Mouse (Mus musculus) limb, embryonic 15.5 days (tissue): Measurements from ENCODE around the gene Pak4. TPM values are rescaled to one million over a fixed set of nuclear protein-coding genes. Genes with fewer than 3 reads are reported as not detected.

Experiments used
- ATAC-seq: fragments of 200-750 bp; cut with Nextera tagmentation; 2 replicates; pipeline ENCODE4 v1.8.0; 2017; ENCODE audit warnings: low read depth, moderate TSS enrichment; ENCODE audit not compliant: insufficient number of reproducible peaks, low FRiP score, low TSS enrichment
- H3K27ac ChIP-seq: fragments of 300-500 bp; sonication (generic); 2 replicates; pipeline ENCODE4 v1.5.1; 2015; ENCODE audit warnings: moderate library complexity, mild to moderate bottlenecking, inconsistent platforms
- H3K27me3 ChIP-seq: fragments of 300-500 bp; sonication (generic); 2 replicates; pipeline ENCODE4 v1.6.1; 2015; ENCODE audit warnings: inconsistent platforms
- H3K36me3 ChIP-seq: fragments of 300-500 bp; sonication (generic); 2 replicates; pipeline ENCODE4 v1.6.1; 2015; ENCODE audit warnings: inconsistent platforms
- H3K4me1 ChIP-seq: fragments of 300-500 bp; sonication (generic); 2 replicates; pipeline ENCODE4 v1.6.1; 2015; ENCODE audit warnings: inconsistent platforms
- H3K4me2 ChIP-seq: fragments of 300-500 bp; sonication (generic); 2 replicates; pipeline ENCODE4 v1.6.1; 2015; ENCODE audit warnings: mild to moderate bottlenecking, inconsistent platforms
- H3K4me3 ChIP-seq: fragments of 300-500 bp; sonication (generic); 2 replicates; pipeline ENCODE4 v1.5.1; 2015; ENCODE audit warnings: mild to moderate bottlenecking, inconsistent platforms
- H3K9ac ChIP-seq: fragments of 300-500 bp; sonication (generic); 2 replicates; pipeline ENCODE4 v1.6.1; 2015; ENCODE audit warnings: inconsistent platforms
- H3K9me3 ChIP-seq: fragments of 300-500 bp; sonication (generic); 2 replicates; pipeline ENCODE4 v1.6.1; 2016; ENCODE audit warnings: inconsistent platforms
- WGBS: fragments of 180-500 bp; shearing (Covaris S2); methylation state at CpG from one replicate; pipeline ENCODE4 v1.1.7; 2015; 5-methylcytosine and 5-hydroxymethylcytosine counted together
- polyA plus RNA-seq: library from polyadenylated mRNA; unstranded; fragments of >200 nt; fragmentation: Nextera tagmentation; extraction: Ambion mirVana; gene quantifications from 2 replicates; pipeline ENCODE4 v1.2.1, GENCODE M21; 2015

Gene Pak4
- polyA plus RNA-seq, 1 experiment from 2014 or later: 34.9 TPM

DNA sequence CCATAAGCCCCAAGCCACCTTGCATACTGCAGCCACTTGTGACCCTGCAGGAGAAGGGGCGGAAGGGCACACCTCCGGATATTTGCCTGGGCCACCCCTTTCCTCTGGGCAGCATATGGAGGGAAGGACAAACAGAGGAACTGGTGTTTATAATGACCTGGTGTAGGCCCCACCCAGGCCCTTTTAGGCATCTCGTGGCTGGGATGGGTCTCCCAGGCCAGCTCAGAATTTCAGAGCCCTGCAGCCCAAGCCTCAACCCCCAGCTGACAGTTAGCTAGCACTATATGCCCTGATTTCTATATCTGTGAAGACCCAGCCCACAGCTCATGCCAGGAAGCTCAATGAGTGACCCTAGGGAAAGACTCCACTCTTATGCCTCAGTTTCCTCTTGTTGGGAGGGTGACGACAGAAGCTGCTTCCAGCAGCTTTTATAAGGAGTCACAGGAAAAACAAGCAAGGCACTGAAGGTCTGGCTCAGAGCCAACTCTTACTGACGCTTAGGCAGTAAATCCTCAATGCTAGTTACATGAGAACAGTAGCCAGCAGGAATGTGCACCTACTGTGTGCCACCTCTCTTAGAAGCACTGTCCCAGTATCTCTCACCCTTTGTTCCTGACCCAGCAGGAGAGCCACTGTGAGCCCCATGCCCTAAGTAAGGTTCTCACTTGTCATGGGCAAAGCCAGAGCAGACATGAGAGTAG lies 26.9 kb downstream of the Pak4 start:
- peak overlapping the region; percentile 39 for H3K27ac ChIP-seq
- H3K9me3 ChIP-seq: no peaks in the 10 kb centered on the region
- H3K9ac ChIP-seq: no peak overlapping the region
- no peaks in the 10 kb centered on the region for H3K27me3 ChIP-seq
- H3K4me2 ChIP-seq: no peak overlapping the region; the same call in 1 of the 2 replicates
- H3K4me1 ChIP-seq: peaks cover 45% of the 10 kb centered on the region
- no peak for ATAC-seq
- H3K4me3 ChIP-seq: no peak overlapping the region
- 31% methylated on average over 5 of the region's 5 CpGs for WGBS
- peaks cover 23% of the 10 kb centered on the region for H3K36me3 ChIP-seq

DNA sequence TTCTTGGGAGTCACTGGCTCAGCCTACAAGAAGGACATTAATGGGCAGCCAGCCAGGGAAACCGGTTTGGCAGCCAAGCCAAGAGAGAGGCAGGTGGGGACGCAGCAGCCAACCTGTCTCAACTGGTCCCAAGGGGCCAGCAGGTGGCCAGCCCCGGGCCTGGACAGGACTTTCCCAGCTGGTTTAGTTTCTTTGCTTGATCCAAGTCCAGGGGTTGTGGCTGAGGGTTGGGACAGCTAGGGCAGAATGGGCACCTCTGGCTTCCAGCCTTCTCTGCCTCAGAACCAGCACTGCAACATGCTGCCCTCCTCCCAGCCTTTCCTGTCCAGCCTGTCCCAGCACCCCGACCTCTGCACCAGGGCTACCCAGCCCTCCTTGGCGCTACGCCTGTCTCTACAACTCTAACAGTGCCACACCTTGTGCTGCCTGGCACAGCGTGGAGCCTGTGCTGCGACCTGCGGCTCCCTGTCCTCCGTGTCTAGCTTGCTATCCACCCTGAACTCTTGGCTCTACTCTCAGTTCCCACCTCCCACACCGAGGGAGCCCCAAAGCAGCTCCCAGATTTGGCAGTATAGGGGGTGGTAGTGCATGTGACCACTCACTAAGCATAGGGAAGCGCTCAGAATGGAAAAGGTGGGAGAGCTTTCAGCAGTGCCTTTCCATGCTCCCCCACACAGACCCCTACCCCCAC lies 27.5 kb downstream of the Pak4 start:
- Histone ChIP-seq H3K27me3 (no peaks in the 10 kb centered on the region), H3K4me2 (peak overlapping the region; percentile 5), H3K36me3 (peaks cover 30% of the 10 kb centered on the region), H3K27ac (peak overlapping the region; percentile 39), H3K9me3 (no peaks in the 10 kb centered on the region), H3K4me1 (peaks cover 39% of the 10 kb centered on the region), H3K4me3 (no peak overlapping the region), H3K9ac (no peak overlapping the region)
- ATAC-seq: no peak
- WGBS: 46% methylated on average over 12 of the region's 12 CpGs

DNA sequence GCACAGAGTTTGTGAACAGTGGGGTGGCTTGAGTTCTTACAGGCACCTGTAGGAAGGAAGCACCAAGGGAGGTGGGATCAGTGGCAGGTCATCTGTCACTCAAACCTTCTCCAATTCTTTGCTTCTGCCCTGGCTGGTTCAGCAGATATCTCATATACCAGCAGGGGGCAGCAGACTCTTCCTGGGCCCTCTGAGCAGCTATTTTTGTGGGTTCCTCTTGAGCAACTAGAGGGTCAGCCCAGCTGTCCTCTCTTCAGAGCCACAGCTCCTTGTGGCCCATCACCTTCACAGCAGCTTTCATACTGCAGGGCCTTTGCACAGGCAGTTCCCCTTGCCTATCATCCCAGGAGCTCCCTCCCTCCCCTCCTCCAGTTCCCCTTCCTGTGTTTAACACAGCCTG lies 29.7 kb downstream of the Pak4 start:
- peaks cover 35% of the 10 kb centered on the region for H3K4me1 ChIP-seq
- no peak overlapping the region for H3K4me3 ChIP-seq
- H3K27ac ChIP-seq: no peak overlapping the region
- no peak for ATAC-seq
- no peaks in the 10 kb centered on the region for H3K9me3 ChIP-seq
- H3K4me2 ChIP-seq: no peak overlapping the region
- H3K9ac ChIP-seq: no peak overlapping the region
- peaks cover 52% of the 10 kb centered on the region for H3K36me3 ChIP-seq
- H3K27me3 ChIP-seq: no peaks in the 10 kb centered on the region

DNA sequence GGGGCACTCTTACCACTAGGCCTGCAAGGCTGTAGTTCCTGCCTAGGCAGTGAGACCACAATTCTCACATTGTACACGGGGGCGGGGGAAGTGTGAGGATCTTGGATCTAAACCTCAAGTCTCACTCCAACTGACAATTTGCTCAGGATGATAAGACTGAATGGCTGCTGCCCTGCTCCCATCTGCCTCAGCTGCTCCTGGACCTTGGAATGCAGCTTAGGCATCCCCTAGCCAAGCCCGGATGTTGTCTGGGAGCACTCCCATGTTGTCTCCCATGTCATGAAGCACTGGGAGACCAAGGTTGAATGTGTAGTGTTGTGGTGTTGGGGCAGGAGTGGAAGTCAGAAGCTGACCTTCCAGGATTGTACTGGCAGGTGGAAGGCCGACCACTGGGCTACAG lies 30.4 kb downstream of the Pak4 start:
- Histone ChIP-seq H3K36me3 (peaks cover 59% of the 10 kb centered on the region), H3K4me1 (peaks cover 32% of the 10 kb centered on the region), H3K9ac (no peak overlapping the region), H3K4me2 (no peak overlapping the region), H3K27me3 (no peaks in the 10 kb centered on the region), H3K27ac (no peak overlapping the region), H3K4me3 (no peak overlapping the region), H3K9me3 (no peaks in the 10 kb centered on the region)
- ATAC-seq: no peak
- WGBS: 90% methylated on average over 4 of the region's 4 CpGs

DNA sequence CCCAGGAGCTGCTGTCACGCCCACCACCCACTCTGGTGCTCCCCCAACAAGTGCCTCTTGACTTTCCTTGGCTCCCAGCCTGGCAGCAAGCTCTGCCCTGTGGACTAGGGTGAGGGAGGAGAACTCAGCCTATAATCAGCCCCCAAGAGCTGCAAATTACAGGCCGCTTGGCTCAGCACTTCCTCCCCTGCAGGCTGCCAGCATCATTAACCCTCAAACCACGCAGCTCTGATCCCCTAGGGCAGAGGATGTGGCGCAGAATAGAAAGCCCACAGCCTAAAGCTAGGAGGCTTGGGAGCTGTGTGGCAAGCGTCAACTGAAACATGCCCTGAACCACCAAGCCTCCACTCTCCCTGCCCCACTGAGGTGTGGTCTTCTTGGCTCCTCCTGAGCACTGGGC lies 32.6 kb downstream of the Pak4 start:
- Histone ChIP-seq H3K36me3 (peaks cover 76% of the 10 kb centered on the region), H3K4me1 (peaks cover 11% of the 10 kb centered on the region), H3K9me3 (no peaks in the 10 kb centered on the region), H3K4me2 (no peak overlapping the region), H3K4me3 (no peak overlapping the region), H3K9ac (no peak overlapping the region), H3K27me3 (no peaks in the 10 kb centered on the region), H3K27ac (no peak overlapping the region)
- no peak for ATAC-seq
- WGBS: 66% methylated on average over 5 of the region's 5 CpGs

DNA sequence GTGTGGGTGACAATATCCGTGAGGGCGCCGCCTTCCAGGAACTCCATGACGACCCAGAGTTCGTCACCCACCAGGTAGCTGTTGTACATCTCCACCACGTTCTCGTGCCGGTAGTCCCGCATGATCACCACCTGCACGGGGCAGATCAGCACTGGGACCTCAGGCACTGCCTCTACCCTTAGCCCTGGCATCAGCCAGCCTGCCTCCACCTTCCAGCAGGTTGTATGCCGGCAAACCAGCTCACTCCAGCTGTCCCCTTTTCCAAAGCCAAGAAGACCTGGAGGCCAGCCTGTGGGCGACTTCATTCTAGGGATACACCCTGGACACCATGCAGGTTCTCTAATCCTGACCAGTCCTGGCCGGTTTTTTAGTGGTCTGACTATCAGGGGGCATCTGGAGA lies 35.0 kb downstream of the Pak4 start:
- Histone ChIP-seq H3K36me3 (peaks cover 91% of the 10 kb centered on the region), H3K4me3 (no peak overlapping the region), H3K27ac (no peak overlapping the region), H3K27me3 (no peaks in the 10 kb centered on the region), H3K4me1 (peaks cover 16% of the 10 kb centered on the region), H3K9ac (no peak overlapping the region), H3K4me2 (no peak overlapping the region), H3K9me3 (no peaks in the 10 kb centered on the region)
- WGBS: 92% methylated on average over 13 of the region's 13 CpGs
- ATAC-seq: no peak

DNA sequence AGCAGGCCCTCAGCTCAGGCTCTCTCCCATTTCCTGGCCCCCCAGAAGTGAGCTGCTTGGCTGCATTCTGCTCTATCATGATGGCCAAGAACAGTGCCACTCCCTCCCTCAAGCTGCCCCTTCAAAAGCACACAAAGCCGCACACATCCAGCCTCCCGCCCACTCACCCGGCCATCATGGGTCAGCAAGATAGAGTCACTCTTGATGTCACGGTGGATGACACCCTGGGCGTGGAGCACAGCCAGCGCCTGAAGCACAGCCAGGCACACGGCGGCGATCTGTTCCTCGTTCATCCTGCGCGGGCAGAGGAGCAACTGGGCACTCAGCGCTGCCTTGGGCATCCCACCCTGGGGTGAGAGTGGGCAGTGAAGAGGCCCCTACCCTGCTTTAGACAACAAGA lies 35.6 kb downstream of the Pak4 start:
- ATAC-seq: no peak
- 91% methylated on average over 13 of the region's 13 CpGs for WGBS
- Histone ChIP-seq H3K27ac (no peak overlapping the region), H3K4me2 (no peak overlapping the region), H3K4me3 (no peak overlapping the region), H3K4me1 (peaks cover 16% of the 10 kb centered on the region), H3K9me3 (no peaks in the 10 kb centered on the region), H3K36me3 (peaks cover 85% of the 10 kb centered on the region), H3K9ac (no peak overlapping the region), H3K27me3 (no peaks in the 10 kb centered on the region)

DNA sequence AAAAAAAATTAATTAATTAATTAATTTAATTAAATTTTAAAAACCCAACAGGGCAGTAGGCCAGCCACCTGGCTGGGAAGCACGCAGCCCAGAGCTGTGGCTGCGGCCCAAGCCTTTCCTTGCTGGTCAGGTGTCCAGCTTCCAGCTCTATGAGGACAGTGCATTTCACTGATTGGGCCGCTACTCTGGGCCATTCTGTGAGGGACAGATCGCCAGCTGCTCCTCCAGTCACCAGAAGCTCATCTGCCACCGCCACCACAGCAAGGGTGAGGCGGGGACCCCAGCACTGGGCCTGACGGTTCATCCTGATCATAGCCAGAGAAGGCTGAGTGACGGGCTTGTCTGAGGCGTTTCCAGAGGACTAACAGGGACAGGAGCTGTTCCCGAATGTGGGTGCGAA lies 36.0 kb downstream of the Pak4 start:
- Histone ChIP-seq H3K9ac (no peak overlapping the region), H3K27me3 (no peaks in the 10 kb centered on the region), H3K36me3 (peaks cover 81% of the 10 kb centered on the region), H3K4me1 (peaks cover 18% of the 10 kb centered on the region), H3K4me2 (no peak overlapping the region), H3K4me3 (no peak overlapping the region), H3K27ac (no peak overlapping the region), H3K9me3 (no peaks in the 10 kb centered on the region)
- ATAC-seq: no peak
- WGBS: 90% methylated on average over 11 of the region's 11 CpGs

DNA sequence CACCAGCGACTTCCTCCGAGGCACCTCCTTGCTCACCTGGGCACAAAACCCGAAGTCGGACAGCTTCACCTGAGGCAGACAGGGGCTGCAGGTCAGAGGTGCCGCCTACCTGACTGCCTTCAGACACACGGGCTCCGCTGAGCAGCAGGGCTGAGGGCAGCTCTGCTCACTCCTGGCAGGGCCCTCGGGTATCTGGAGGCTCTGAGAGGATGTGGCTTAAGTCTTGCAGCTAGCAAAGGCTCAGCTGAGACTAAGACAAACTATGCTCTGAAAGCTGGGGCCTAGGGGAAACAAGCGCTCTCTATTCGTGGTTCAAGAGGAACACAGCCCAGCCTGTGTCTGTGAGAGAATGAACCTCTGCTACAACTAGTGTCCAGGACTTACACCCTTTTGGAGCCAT lies 37.1 kb downstream of the Pak4 start:
- Histone ChIP-seq H3K9ac (no peak overlapping the region), H3K9me3 (no peaks in the 10 kb centered on the region), H3K36me3 (peaks cover 70% of the 10 kb centered on the region), H3K4me2 (no peak overlapping the region), H3K4me3 (no peak overlapping the region), H3K27me3 (no peaks in the 10 kb centered on the region), H3K27ac (no peak overlapping the region), H3K4me1 (peaks cover 24% of the 10 kb centered on the region)
- 92% methylated on average over 10 of the region's 10 CpGs for WGBS
- ATAC-seq: no peak

DNA sequence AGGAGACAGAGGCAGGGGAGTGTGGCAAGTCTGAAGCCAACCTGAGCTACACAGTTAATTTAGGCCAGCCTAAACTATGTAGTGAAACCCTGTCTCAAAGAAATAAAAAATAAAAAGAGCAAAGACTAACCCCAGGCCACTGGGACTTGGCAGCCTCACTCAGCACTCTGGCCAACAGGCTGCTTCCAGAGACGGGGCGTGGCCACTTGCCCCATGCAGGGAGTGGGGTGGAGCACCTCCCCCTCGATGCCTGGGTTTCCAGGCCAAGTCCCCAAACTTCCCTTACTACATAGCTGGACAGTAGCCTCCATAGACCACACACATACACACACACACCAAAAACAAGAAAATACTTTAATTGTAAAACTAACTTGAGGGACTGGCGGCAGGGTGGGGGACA lies 39.5 kb downstream of the Pak4 start:
- peaks cover 46% of the 10 kb centered on the region for H3K36me3 ChIP-seq
- ATAC-seq: no peak
- peak overlapping the region; percentile 38 for H3K27ac ChIP-seq
- H3K4me2 ChIP-seq: no peak overlapping the region
- H3K27me3 ChIP-seq: no peaks in the 10 kb centered on the region
- H3K4me1 ChIP-seq: peaks cover 24% of the 10 kb centered on the region
- no peaks in the 10 kb centered on the region for H3K9me3 ChIP-seq
- H3K9ac ChIP-seq: no peak overlapping the region
- no peak overlapping the region for H3K4me3 ChIP-seq
- WGBS: 31% methylated on average over 4 of the region's 4 CpGs

DNA sequence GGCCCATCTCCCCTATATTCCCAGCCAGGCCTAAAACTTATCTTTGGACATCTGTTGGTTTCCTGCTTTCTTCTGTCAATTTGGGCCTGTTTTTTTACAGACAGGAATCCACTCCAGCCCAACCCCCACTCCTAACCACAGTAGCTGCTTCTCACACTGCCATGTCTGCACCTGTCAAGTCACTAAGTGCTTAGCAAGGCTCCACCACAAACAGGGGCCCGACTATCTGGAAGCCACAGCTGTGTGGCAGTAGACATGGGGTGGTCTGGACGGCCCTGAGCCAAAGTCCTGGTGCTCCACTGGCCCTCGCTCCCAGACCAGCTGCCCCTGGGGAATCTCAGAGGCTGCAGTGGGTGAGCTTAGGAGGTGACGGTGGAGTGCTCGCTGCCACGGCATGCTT lies 40.3 kb downstream of the Pak4 start:
- Histone ChIP-seq H3K27ac (no peak overlapping the region), H3K4me3 (no peak overlapping the region), H3K4me1 (peaks cover 24% of the 10 kb centered on the region), H3K9ac (no peak overlapping the region), H3K4me2 (no peak overlapping the region), H3K9me3 (no peaks in the 10 kb centered on the region), H3K27me3 (no peaks in the 10 kb centered on the region), H3K36me3 (peaks cover 38% of the 10 kb centered on the region)
- WGBS: 68% methylated on average over 6 of the region's 6 CpGs
- peak; percentile 30; the same call in 1 of the 2 replicates for ATAC-seq

DNA sequence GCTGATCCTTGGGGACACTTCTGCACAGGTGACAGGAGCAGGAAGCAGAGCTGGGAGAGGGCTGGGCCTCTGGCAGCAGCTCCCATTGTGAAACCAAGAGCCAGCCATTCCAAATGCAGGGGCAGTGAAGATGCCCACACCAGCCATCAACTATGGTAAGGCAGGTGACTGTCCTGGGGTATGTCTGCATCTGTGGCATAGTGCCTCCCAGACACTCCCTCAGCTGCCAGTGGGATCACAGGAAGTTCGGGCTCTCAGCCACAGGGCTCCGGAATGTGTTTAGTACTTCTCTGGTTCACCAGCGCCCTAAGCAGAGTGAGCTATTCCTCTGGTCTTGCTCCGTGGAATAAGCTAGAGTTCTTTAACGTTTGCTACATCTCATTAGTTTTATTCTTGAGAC lies 40.9 kb downstream of the Pak4 start:
- H3K4me3 ChIP-seq: no peak overlapping the region
- ATAC-seq: no peak
- 59% methylated on average over 5 of the region's 5 CpGs for WGBS
- H3K4me2 ChIP-seq: no peak overlapping the region
- H3K36me3 ChIP-seq: peaks cover 32% of the 10 kb centered on the region
- H3K4me1 ChIP-seq: peaks cover 24% of the 10 kb centered on the region
- peak overlapping the region; percentile 27; the same call in 1 of the 2 replicates for H3K27ac ChIP-seq
- no peaks in the 10 kb centered on the region for H3K27me3 ChIP-seq
- no peaks in the 10 kb centered on the region for H3K9me3 ChIP-seq
- no peak overlapping the region for H3K9ac ChIP-seq
